Mouse (Mus musculus) mouse embryonic stem cell (cell line): ENCODE measurements around the gene Cphx3.
"Not testable (repeated sequence)": the region's sequence is repeated elsewhere in the genome, so short reads cannot be mapped to it uniquely, and the experiment has no call there.

ENCODE experiments used
- in situ Hi-C, 2 experiments: fragments of 300-500 bp; cut with MboI; formaldehyde crosslinking; loops; 1 replicate in 1 of 2; 3 replicates in 1 of 2; pipeline ENCODE4 v1.14.3; 2019 to 2020; ENCODE audit warnings: low sequenced_read_pairs in 2 of 2, low pct_unique_long_range_greater_than_20kb in 1 of 2, mixed read lengths in 1 of 2; ENCODE audit not compliant: unreplicated experiment in 1 of 2

The Cphx3 gene

GRCm38 (mm10) chr14:26081997-26082396 is at the start of gene Cphx3:
Gene Cphx3, plus strand, starts transcription at chr14:26082297.
- in situ Hi-C loops: not testable (repeated sequence)

GRCm38 (mm10) chr14:26034364-26034763 is 47.7 kb upstream of the Cphx3 start:
- in situ Hi-C loops: not testable (repeated sequence)

DNA sequence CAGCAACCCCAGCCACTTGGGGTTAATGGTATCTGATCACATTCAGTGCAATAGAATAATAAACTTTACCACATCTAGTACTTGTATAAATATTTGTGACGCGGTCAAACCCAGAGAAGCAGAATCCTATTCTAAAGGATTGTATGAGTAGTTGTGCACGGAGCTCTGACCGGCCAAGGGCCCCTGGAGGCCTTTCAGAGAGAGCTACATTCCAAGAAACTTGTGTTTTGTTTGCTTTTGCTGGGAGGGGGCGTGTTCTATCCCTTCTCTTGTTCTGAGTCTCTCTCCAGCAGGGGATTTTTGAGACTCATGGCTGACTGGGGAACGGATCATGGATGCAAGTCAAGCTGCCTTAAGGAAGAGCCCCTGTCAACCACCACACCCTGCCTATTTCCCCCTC is 46.7 kb upstream of the Cphx3 start:
- in situ Hi-C loops: not testable (repeated sequence)

- in situ Hi-C loops: not testable (repeated sequence)
Observed at GRCm38 (mm10) chr14:26042611-26043010, 39.5 kb upstream of the Cphx3 start, which contains the start of gene Gm9780. Gene Gm9780, minus strand, starts transcription at chr14:26042711.

- in situ Hi-C loops: not testable (repeated sequence)
Observed at GRCm38 (mm10) chr14:26045007-26045406, 37.1 kb upstream of the Cphx3 start.

DNA sequence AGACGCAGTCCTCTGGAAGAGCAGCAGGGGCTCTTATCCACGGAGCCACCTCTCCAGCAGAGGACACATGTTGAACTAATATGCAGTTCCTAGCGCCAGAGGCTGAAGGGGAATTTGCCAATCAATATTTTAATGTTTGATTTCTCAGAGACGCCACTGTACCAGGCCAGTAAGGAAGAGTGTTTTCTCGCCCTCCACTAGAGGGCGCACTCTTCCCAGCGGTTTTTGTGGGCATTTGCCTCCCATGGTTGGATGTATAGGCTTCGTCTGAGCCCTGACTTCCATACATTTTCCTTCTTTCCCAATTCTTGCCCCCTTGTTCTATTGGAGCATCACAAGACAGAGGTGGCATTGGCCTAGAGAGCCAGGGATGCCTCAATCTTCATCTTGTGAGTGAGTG is 35.1 kb upstream of the Cphx3 start:
- in situ Hi-C loops: not testable (repeated sequence)

DNA sequence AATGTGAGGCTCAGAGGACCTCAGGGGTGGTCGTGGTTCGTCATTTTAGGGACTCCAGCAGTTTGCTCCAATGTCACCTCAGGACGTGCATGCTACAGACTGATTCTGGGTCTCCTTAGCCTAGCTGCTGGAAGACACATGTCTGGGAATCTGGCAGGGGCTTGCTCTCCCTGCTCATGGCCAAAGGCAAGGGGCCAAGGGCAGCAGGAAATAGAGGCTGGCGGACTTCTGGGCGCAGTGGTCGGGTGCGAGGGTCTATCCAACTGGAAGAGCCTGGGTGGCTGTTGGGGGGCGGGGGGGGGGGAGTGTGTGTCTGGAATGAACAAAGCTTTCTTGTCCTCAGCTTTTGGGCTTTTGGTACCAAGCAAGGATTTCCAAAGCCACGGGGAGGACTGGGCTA is 33.3 kb upstream of the Cphx3 start:
- in situ Hi-C loops: not testable (repeated sequence)

DNA sequence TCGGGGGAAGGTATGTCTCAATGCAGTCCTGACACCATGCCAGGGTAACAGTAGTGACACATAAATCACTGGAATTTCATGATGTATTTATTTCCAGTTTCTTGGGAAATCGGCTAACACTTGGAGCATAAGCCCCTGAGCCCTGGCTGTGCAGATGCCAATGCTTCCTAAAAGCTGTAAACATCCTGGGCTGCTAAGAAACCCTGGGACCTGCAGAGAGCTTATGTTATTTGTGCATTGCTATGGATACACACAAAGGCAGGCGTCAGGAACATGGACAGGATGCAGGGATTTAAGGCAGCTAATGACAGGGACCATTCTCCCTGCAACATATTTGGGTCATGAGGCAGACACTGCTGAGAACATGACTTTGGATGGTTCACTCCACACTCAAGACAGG is 23.9 kb upstream of the Cphx3 start:
- in situ Hi-C loops: not testable (repeated sequence)

- in situ Hi-C loops: not testable (repeated sequence)
Observed at GRCm38 (mm10) chr14:26059362-26059761, 22.7 kb upstream of the Cphx3 start.

- in situ Hi-C loops: not testable (repeated sequence)
Observed at GRCm38 (mm10) chr14:26066574-26067324, 15.3 kb upstream of the Cphx3 start.

DNA sequence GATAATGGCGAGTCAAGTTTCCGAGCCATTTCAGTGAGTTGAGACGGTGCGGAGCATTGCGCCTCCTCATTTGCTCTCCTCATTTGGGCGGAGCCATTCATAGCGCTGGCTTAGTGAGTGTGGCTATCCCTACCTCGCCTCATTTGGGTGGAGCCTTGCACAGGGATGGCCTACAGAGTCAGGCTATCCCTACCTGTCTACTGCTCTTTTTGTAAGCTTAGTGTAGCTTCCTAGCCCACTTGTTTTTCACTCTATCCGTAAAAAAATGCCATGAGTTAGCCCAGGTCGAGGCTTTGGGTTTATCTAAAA is 14.8 kb upstream of the Cphx3 start, which contains the start of gene Tmem254c:
Gene Tmem254c (minus strand): TSS at position 31 of the 309 bp plus-strand sequence.
- in situ Hi-C loops: not testable (repeated sequence)

GRCm38 (mm10) chr14:26076620-26077390 is 5.3 kb upstream of the Cphx3 start:
- in situ Hi-C loops: not testable (repeated sequence)

DNA sequence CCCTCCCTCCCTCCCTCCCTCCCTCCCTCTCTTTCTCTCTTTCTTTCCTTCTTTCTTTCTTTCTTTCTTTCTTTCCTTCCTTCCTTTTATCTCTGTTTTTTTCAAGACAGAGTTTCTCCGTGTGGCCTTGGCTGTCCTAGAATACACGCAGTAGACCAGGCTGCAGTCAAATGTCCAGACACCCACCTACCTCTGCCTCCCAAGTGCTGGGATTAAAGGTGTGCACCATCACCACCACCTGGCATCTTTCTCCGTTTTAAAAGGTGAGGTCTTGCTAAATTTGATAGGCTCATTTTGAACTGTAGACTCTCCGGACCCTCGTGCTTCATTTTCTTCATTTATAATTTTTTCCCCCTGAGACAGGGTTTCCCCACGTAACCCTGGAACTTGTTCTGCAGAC is 881 bp upstream of the Cphx3 start, which contains the start of gene Cphx2:
Gene Cphx2 (plus strand): TSS at position 301 of the 400 bp plus-strand sequence.
- in situ Hi-C loops: not testable (repeated sequence)

- in situ Hi-C loops: not testable (repeated sequence)
Observed at GRCm38 (mm10) chr14:26097622-26098021, 15.5 kb downstream of the Cphx3 start.

DNA sequence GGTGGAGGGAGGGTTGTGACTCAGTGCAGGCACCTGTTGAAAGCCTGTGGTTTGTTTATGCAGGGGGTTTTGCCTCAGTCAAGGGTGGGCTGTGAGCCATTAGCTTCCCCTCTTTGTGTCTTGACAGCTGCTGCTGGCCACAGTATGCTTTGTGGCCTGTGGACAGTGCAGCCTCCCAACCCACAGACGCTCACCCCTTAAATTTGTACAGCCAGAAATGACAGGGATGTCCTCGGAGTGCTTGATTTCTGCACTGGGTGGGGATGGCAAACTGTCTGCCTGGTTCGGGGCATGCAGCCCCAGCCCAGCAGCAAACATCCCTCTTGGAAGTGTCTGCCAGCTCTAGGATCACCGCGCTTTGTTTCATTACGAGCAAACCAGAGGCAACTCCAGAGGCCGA is 36.1 kb downstream of the Cphx3 start, which contains the start of gene Duxbl2:
Gene Duxbl2 (plus strand): TSS at position 200 of the 400 bp plus-strand sequence.
- in situ Hi-C loops: not testable (repeated sequence)

DNA sequence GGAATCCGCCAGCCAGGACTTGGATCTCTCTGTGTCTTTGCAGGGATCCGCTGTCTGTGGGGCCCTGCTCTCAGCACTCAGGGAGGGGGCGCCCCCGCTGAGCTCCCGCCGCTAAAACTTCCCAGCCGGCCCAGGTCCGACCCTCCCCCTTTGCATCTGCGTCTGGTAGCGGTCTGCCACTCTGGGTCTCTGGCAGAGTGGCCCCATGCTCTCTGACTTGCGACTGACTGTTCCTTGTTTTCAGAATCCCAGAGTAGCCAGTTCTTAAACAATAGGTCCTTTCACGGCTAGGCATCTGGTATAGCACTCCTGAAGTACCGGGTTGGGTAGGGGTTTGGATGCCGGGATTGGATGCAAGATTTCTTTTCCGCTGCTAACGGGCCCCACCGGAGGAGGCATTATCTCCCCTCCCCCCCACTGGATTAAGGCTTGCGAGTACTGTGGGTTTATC is 36.5 kb downstream of the Cphx3 start:
- in situ Hi-C loops: not testable (repeated sequence)

DNA sequence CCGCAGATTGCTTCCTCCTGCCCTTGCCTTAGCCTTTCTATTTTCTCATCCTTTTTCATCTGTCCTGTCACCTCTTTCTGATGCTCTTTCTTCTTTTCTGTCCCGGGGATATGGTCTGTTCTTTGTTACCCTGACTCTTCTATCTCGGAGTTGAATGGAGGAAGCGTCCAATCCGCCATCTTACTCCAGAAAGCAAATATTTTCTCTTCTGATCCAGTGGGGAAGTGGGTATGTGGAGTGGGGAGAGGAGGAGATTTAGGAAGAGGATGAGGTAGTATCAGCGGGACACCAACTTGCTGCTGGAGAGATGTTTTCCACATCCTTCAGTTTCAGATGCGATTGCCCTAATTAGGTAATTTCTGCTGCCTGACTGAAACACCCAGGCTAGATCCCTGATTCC is 37.0 kb downstream of the Cphx3 start:
- in situ Hi-C loops: not testable (repeated sequence)

DNA sequence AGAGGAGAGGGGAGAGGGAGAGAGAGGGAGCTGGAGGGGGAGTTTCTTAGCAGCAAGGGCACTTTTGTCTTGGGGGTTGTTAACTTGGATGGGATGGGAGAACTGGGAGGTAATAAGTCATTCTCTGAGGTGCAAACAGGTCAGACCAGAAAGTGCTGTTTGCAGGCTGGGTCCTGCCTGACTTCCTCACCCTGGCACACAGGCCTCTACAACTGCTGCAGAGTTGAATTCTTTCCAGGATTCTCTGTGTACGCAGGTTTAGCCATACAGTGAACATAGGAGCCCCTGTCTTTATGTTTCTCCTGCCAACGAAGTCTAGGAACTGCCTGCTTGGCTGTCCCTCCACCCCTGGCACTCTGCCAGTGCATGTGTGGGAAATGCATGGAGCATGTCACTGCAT is 65.0 kb downstream of the Cphx3 start:
- in situ Hi-C loops: not testable (repeated sequence)

GRCm38 (mm10) chr14:26156032-26156431 is 73.9 kb downstream of the Cphx3 start:
- in situ Hi-C loops: not testable (repeated sequence)
